Mouse (Mus musculus) CH12.LX (cell line): ENCODE results near the gene Hipk1. TPM values are rescaled to one million over a fixed set of nuclear protein-coding genes. Genes with fewer than 3 reads are reported as not detected.

Experiments
- DNase-seq: peaks from one replicate; pipeline ENCODE4 v3.0.0-alpha.2; 2013; ENCODE audit errors: extremely low read depth
- H3K27ac ChIP-seq: 2 replicates; pipeline ENCODE4 v1.5.1; 2012; ENCODE audit warnings: low read depth, mild to moderate bottlenecking, control low read depth, moderate library complexity; ENCODE audit not compliant: insufficient read depth
- H3K27me3 ChIP-seq: replicated peaks from 2 replicates; pipeline ENCODE3; 2012; ENCODE audit warnings: inconsistent platforms
- H3K36me3 ChIP-seq, 2 experiments: replicated peaks in 1 of 2; 2 replicates each; pipeline versions ENCODE3 to v1.6.1; 2012; ENCODE audit warnings: inconsistent platforms in 1 of 2, low read length in 1 of 2, mild to moderate bottlenecking in 1 of 2, mixed read lengths in 1 of 2, moderate library complexity in 1 of 2; ENCODE audit not compliant: control insufficient read depth in 1 of 2, insufficient read depth in 1 of 2
- H3K4me1 ChIP-seq, 2 experiments: 2 replicates each; pipeline ENCODE4 v1.6.1; 2012; ENCODE audit warnings: inconsistent platforms in 1 of 2, moderate library complexity in 1 of 2; ENCODE audit not compliant: insufficient read depth in 2 of 2, control insufficient read depth in 1 of 2
- H3K4me2 ChIP-seq: 2 replicates; pipeline ENCODE4 v1.6.1; 2012; ENCODE audit warnings: low read depth, mild to moderate bottlenecking, control low read depth; ENCODE audit not compliant: poor library complexity, insufficient read depth, severe bottlenecking
- H3K4me3 ChIP-seq, 3 experiments: fragments of 150-350 bp in 1 of 3; sonication (generic) in 1 of 3; replicated peaks in 1 of 3; 2 replicates each; pipeline versions ENCODE3 to v1.5.1; 2011 to 2012; ENCODE audit warnings: low read depth in 2 of 3, low read length in 2 of 3, mild to moderate bottlenecking in 2 of 3, moderate library complexity in 2 of 3, control low read depth in 1 of 3, improper control_type of control experiment in 1 of 3, inconsistent platforms in 1 of 3, mixed read lengths in 1 of 3; ENCODE audit not compliant: poor library complexity in 1 of 3
- H3K79me2 ChIP-seq: replicated peaks from 2 replicates; pipeline ENCODE4 v1.6.1; 2012; ENCODE audit warnings: mild to moderate bottlenecking, moderate library complexity; ENCODE audit not compliant: control insufficient read depth, poor library complexity, insufficient read depth, severe bottlenecking; ENCODE audit errors: extremely low read depth
- H3K9ac ChIP-seq: 2 replicates; pipeline ENCODE4 v1.6.1; 2012; ENCODE audit warnings: low read depth, mild to moderate bottlenecking, control low read depth, moderate library complexity; ENCODE audit not compliant: insufficient read depth
- H3K9me3 ChIP-seq: replicated peaks from 2 replicates; pipeline ENCODE3; 2012; ENCODE audit warnings: low read length, inconsistent platforms, mixed read lengths
- BHLHE40 ChIP-seq: IDR thresholded peaks from 2 replicates; pipeline ENCODE4 v1.6.1; 2011; ENCODE audit warnings: mild to moderate bottlenecking, low read depth, low read length, improper control_type of control experiment
- CHD1 ChIP-seq: IDR thresholded peaks from 2 replicates; pipeline ENCODE4 v1.6.1; 2012; ENCODE audit warnings: low read depth, low read length, improper control_type of control experiment, inconsistent platforms
- CTCF ChIP-seq, 2 experiments: IDR thresholded peaks in 1 of 2; conservative IDR thresholded peaks in 1 of 2; 2 replicates each; pipeline ENCODE4 v1.5.1; 2011 to 2012; ENCODE audit warnings: low read depth in 2 of 2, low read length in 2 of 2, improper control_type of control experiment in 1 of 2, inconsistent platforms in 1 of 2, mild to moderate bottlenecking in 1 of 2, moderate library complexity in 1 of 2
- ELF1 ChIP-seq: IDR thresholded peaks from 2 replicates; pipeline ENCODE4 v1.6.1; 2014; ENCODE audit warnings: low read depth, mild to moderate bottlenecking, inconsistent platforms, low read length, improper control_type of control experiment
- EP300 ChIP-seq: IDR thresholded peaks from 2 replicates; pipeline ENCODE4 v1.6.1; 2011; ENCODE audit warnings: low read length, improper control_type of control experiment
- ETS1 ChIP-seq: conservative IDR thresholded peaks from 2 replicates; pipeline ENCODE4 v1.6.1; 2012; ENCODE audit warnings: low read depth, mild to moderate bottlenecking, inconsistent platforms, low read length, improper control_type of control experiment, moderate library complexity
- GABPA ChIP-seq: IDR thresholded peaks from 2 replicates; pipeline ENCODE4 v1.6.1; 2012; ENCODE audit warnings: low read depth, low read length, improper control_type of control experiment, inconsistent platforms; ENCODE audit not compliant: insufficient replicate concordance
- HCFC1 ChIP-seq: IDR thresholded peaks from 2 replicates; pipeline ENCODE4 v1.6.1; 2012; ENCODE audit warnings: low read depth, mild to moderate bottlenecking, inconsistent platforms, low read length, improper control_type of control experiment
- IRF4 ChIP-seq: IDR thresholded peaks from 2 replicates; pipeline ENCODE4 v1.6.1; 2014; ENCODE audit warnings: low read depth, mild to moderate bottlenecking, inconsistent platforms, low read length, improper control_type of control experiment
- JUN ChIP-seq: IDR thresholded peaks from 2 replicates; pipeline ENCODE4 v1.6.1; 2011; ENCODE audit warnings: low read depth, mild to moderate bottlenecking, low read length, improper control_type of control experiment, moderate library complexity; ENCODE audit not compliant: insufficient read depth
- JUND ChIP-seq: conservative IDR thresholded peaks from 2 replicates; pipeline ENCODE4 v1.6.1; 2011; ENCODE audit warnings: low read depth, low read length, improper control_type of control experiment
- KAT2A ChIP-seq: IDR thresholded peaks from 2 replicates; pipeline ENCODE4 v1.6.1; 2012; ENCODE audit warnings: low read length, improper control_type of control experiment, inconsistent platforms; ENCODE audit not compliant: insufficient replicate concordance
- MAFK ChIP-seq: IDR thresholded peaks from 2 replicates; pipeline ENCODE4 v1.6.1; 2011; ENCODE audit warnings: low read length, improper control_type of control experiment; ENCODE audit not compliant: insufficient replicate concordance
- MAX ChIP-seq: IDR thresholded peaks from 2 replicates; pipeline ENCODE4 v1.6.1; 2011; ENCODE audit warnings: low read length, improper control_type of control experiment
- MAZ ChIP-seq: IDR thresholded peaks from 2 replicates; pipeline ENCODE4 v1.6.1; 2012; ENCODE audit warnings: low read depth, mild to moderate bottlenecking, inconsistent platforms, low read length, improper control_type of control experiment, moderate library complexity
- MEF2A ChIP-seq: IDR thresholded peaks from 2 replicates; pipeline ENCODE4 v1.6.1; 2014; ENCODE audit warnings: low read depth, mild to moderate bottlenecking, inconsistent platforms, low read length, improper control_type of control experiment, borderline replicate concordance
- MXI1 ChIP-seq: IDR thresholded peaks from 2 replicates; pipeline ENCODE4 v1.6.1; 2011; ENCODE audit warnings: mild to moderate bottlenecking, low read depth, low read length, improper control_type of control experiment
- MYC ChIP-seq: IDR thresholded peaks from 2 replicates; pipeline ENCODE4 v1.6.1; 2011; ENCODE audit warnings: low read depth, mild to moderate bottlenecking, improper control_type of control experiment, low read length
- NELFE ChIP-seq: IDR thresholded peaks from 2 replicates; pipeline ENCODE4 v1.6.1; 2011; ENCODE audit warnings: low read depth, low read length, improper control_type of control experiment
- NRF1 ChIP-seq: IDR thresholded peaks from 2 replicates; pipeline ENCODE4 v1.6.1; 2014; ENCODE audit warnings: low read depth, mild to moderate bottlenecking, inconsistent platforms, low read length, improper control_type of control experiment, moderate library complexity
- PAX5 ChIP-seq: IDR thresholded peaks from 2 replicates; pipeline ENCODE4 v1.6.1; 2012; ENCODE audit warnings: low read length, inconsistent platforms, mixed read lengths
- POLR2A ChIP-seq: IDR thresholded peaks from 2 replicates; pipeline ENCODE4 v1.6.1; 2011; ENCODE audit warnings: low read depth, mild to moderate bottlenecking, improper control_type of control experiment, low read length
- RAD21 ChIP-seq: IDR thresholded peaks from 2 replicates; pipeline ENCODE4 v1.6.1; 2011; ENCODE audit warnings: low read depth, mild to moderate bottlenecking, low read length, improper control_type of control experiment, moderate library complexity
- RCOR1 ChIP-seq: conservative IDR thresholded peaks from 2 replicates; pipeline ENCODE4 v1.6.1; 2012; ENCODE audit warnings: low read depth, mild to moderate bottlenecking, inconsistent platforms, low read length, improper control_type of control experiment
- SIN3A ChIP-seq: IDR thresholded peaks from 2 replicates; pipeline ENCODE4 v1.6.1; 2012; ENCODE audit warnings: low read length, improper control_type of control experiment, inconsistent platforms
- SMC3 ChIP-seq: IDR thresholded peaks from 2 replicates; pipeline ENCODE4 v1.6.1; 2011; ENCODE audit warnings: low read depth, low read length, improper control_type of control experiment
- TCF12 ChIP-seq: IDR thresholded peaks from 2 replicates; pipeline ENCODE4 v1.6.1; 2014; ENCODE audit warnings: low read depth, mild to moderate bottlenecking, inconsistent platforms, low read length, improper control_type of control experiment
- UBTF ChIP-seq: IDR thresholded peaks from 2 replicates; pipeline ENCODE4 v1.6.1; 2012; ENCODE audit warnings: low read depth, mild to moderate bottlenecking, inconsistent platforms, low read length, improper control_type of control experiment, moderate library complexity
- USF1 ChIP-seq: IDR thresholded peaks from 2 replicates; pipeline ENCODE4 v1.6.1; 2014; ENCODE audit warnings: low read depth, mild to moderate bottlenecking, inconsistent platforms, low read length, improper control_type of control experiment
- USF2 ChIP-seq: conservative IDR thresholded peaks from 2 replicates; pipeline ENCODE4 v1.6.1; 2011; ENCODE audit warnings: low read depth, low read length, improper control_type of control experiment
- ZKSCAN1 ChIP-seq: IDR thresholded peaks from 2 replicates; pipeline ENCODE4 v1.6.1; 2012; ENCODE audit warnings: low read depth, inconsistent platforms, low read length, improper control_type of control experiment, borderline replicate concordance
- ZMIZ1 ChIP-seq: IDR thresholded peaks from 2 replicates; pipeline ENCODE4 v1.6.1; 2012; ENCODE audit warnings: low read depth, mild to moderate bottlenecking, inconsistent platforms, low read length, improper control_type of control experiment
- dilution Hi-C: fragments of 300-500 bp; cut with MboI; formaldehyde crosslinking; loops from 2 replicates; pipeline ENCODE4 v1.14.3; 2020; ENCODE audit warnings: low sequenced_read_pairs; ENCODE audit not compliant: extremely low pct_unique_long_range_greater_than_20kb, extremely low pct_ligation_motif_present
- in situ Hi-C: fragments of 300-500 bp; cut with MboI; formaldehyde crosslinking; loops from 3 replicates; pipeline ENCODE4 v1.14.3; 2019; ENCODE audit warnings: low sequenced_read_pairs, low pct_ligation_motif_present, low pct_unique_long_range_greater_than_20kb, mixed read lengths
- polyA plus RNA-seq: library from polyadenylated mRNA; unstranded; fragments of >175 nt; gene quantifications from 2 replicates; pipeline ENCODE4 v1.2.1, GENCODE M21; 2012; ENCODE audit warnings: low read depth; ENCODE audit not compliant: insufficient read length
- total RNA-seq, 2 experiments: library from RNA; depleted of rRNA; stranded (reverse); fragments of 300-350 nt in 1 of 2; fragments of >200 nt in 1 of 2; gene quantifications; 2 replicates each; pipeline ENCODE4 v1.2.3; 2012 to 2014

Hipk1 gene
- total and polyA plus RNA-seq, 3 experiments: 26.2 to 35.9 (median 32.7) TPM

- peak overlapping the region; percentile 66 for H3K4me2 ChIP-seq
- H3K27me3 ChIP-seq: no peaks in the 10 kb centered on the region
- H3K36me3 ChIP-seq: peaks cover 4 to 16% of the 10 kb centered on the region in 2 experiments
- peak overlapping the region in 1 of 3 experiments; percentile 64 for H3K4me3 ChIP-seq
- in situ Hi-C loops: loop anchor here (25.0 kb wide), 1 partner anchor 252 kb away; no protein-coding TSS in a partner anchor
- peak; percentile 75 for DNase-seq
- peaks cover 9% of the 10 kb centered on the region for H3K9me3 ChIP-seq
- H3K79me2 ChIP-seq: peaks cover 27% of the 10 kb centered on the region
- TF ChIP-seq UBTF (no peak), TCF12 (no peak), ETS1 (peak; percentile 86), RCOR1 (0 out of 2 replicates have a peak, but pooled peaks have one; percentile 31), KAT2A (no peak), ZMIZ1 (0 out of 2 replicates have a peak, but pooled peaks have one; percentile 6), JUND (peak; percentile 62), MAZ (0 out of 2 replicates have a peak, but pooled peaks have one; percentile 54), MXI1 (no peak; the same call in 1 of the 2 replicates), BHLHE40 (peak; percentile 86), PAX5 (no peak), NELFE (no peak), SMC3 (no peak), EP300 (peak; percentile 73), ZKSCAN1 (no peak), MYC (peak; percentile 87), CTCF (conservative IDR thresholded peaks at IDR 0.05 in 1 of 2, IDR thresholded peaks at IDR 0.05 in 1 of 2; ENCODE audit: low read depth in 2 of 2, low read length in 2 of 2) (no peak), CHD1 (peak; percentile 91), MEF2A (peak; percentile 45; the same call in 1 of the 2 replicates), NRF1 (peak; percentile 81), USF2 (no peak), GABPA (no peak), JUN (peak; percentile 33), RAD21 (no peak), MAFK (0 out of 2 replicates have a peak, but pooled peaks have one; percentile 37), USF1 (no peak), MAX (peak; percentile 76), ELF1 (no peak), HCFC1 (peak; percentile 20; the same call in 1 of the 2 replicates), POLR2A (no peak), IRF4 (peak; percentile 50; the same call in 1 of the 2 replicates), SIN3A (peak; percentile 77)
- TF ChIP-seq, all 38 proteins: peak for 17
- peak overlapping the region; percentile 0; the same call in 1 of the 2 replicates for H3K9ac ChIP-seq
- dilution Hi-C loops: no loop called here
- peak overlapping the region; percentile 22; the same call in 1 of the 2 replicates for H3K27ac ChIP-seq
- H3K4me1 ChIP-seq: peaks cover 5 to 18% of the 10 kb centered on the region in 2 experiments; a peak in 3 of 4 replicates
These were observed 44.0 kb upstream of the Hipk1 start for GRCm38 (mm10) chr3:103835272-103835950.
